25 mouse cellular contexts compared by ENCODE assay signal in genomic region chr10:61235677-61236267, GRCm38 (mm10). TPM values are rescaled to one million over a fixed set of nuclear protein-coding genes. Genes with fewer than 3 reads are reported as not detected.
DNase-seq lines count a peak whose midpoint lies in the region; ATAC-seq and TF ChIP-seq lines count a peak whose summit lies in the region.
"Had no signal": no experiment of that assay in that cellular context is flagged by ENCODE, and none has a peak within 500 bp of the region (broad histone marks: within the 10 kb centered on the region; RNA-seq: fewer than 3 reads in every experiment).

No protein-coding gene starts in this region.

- H3K27ac ChIP-seq in heart, embryonic 10.5 days: 0 out of 2 replicates have a peak overlapping the region, but pooled peaks have one; percentile 3
- peak overlapping the region; percentile 88 for H3K27ac ChIP-seq in ES-Bruce4 (ENCODE audit: insufficient read depth, low read length)
- H3K27ac ChIP-seq in intestine, embryonic 15.5 days: no peak overlapping the region
- no peak overlapping the region for H3K27ac ChIP-seq in stomach, embryonic 16.5 days (ENCODE audit: low read length)
- H3K27ac ChIP-seq in layer of hippocampus, adult 2 months: no peak overlapping the region
- H3K27ac ChIP-seq: forebrain, embryonic 15.5 days; gastrocnemius, adult 2 months; heart, adult 2 months; hindbrain, postnatal 0 days; liver, embryonic 15.5 days; midbrain, embryonic 10.5 days had no signal

- H3K36me3 ChIP-seq in heart, embryonic 10.5 days: 0 out of 2 replicates have a peak, but pooled peaks cover 3% of the 10 kb centered on the region
- H3K36me3 ChIP-seq in ES-Bruce4 (ENCODE audit: control insufficient read depth, insufficient read depth, low read length, poor library complexity, severe bottlenecking): no peaks in the 10 kb centered on the region
- H3K36me3 ChIP-seq in intestine, embryonic 15.5 days: no peaks in the 10 kb centered on the region
- no peaks in the 10 kb centered on the region for H3K36me3 ChIP-seq in stomach, embryonic 16.5 days (ENCODE audit: control insufficient read depth, insufficient read depth, low read length)
- H3K36me3 ChIP-seq: forebrain, embryonic 15.5 days; liver, embryonic 15.5 days; midbrain, embryonic 10.5 days had no signal

- peak; percentile 95 for TF ChIP-seq EP300 in ES-Bruce4 (IDR thresholded peaks at IDR 0.05; ENCODE audit: insufficient read depth, low read depth, low read length)

- no peak for DNase-seq in heart, embryonic 10.5 days (ENCODE audit: low spot score)
- DNase-seq in heart, postnatal 36 days: no peak
- DNase-seq in layer of hippocampus, adult 2 months (ENCODE audit: low spot score in 2 of 2): no peak
- no peak for DNase-seq in Muller cell, postnatal 12 days (ENCODE audit: inconsistent ontology term)
- DNase-seq: adrenal gland, postnatal 25 days; cerebellum, adult 11-12 months; cerebellum, postnatal 14 days; gastrocnemius, adult 2 months; gastrocnemius, postnatal 36 days; heart, adult 2 months; heart, postnatal 14 days; kidney, adult 11 months; kidney, postnatal 14 days; lung, embryonic 14.5 days; lung, postnatal 14 days; right cerebral cortex, postnatal 25 days; thymus, postnatal 4 days had no signal

- WGBS in heart, embryonic 10.5 days: 88% methylated on average over 6 of the region's 6 CpGs
- WGBS in intestine, embryonic 15.5 days: 89% methylated on average over 6 of the region's 6 CpGs
- 60% methylated on average over 6 of the region's 6 CpGs for WGBS in stomach, embryonic 16.5 days

- peak; percentile 61; the same call in 1 of the 2 replicates for ATAC-seq in intestine, embryonic 15.5 days
- peak; percentile 63; the same call in 1 of the 2 replicates for ATAC-seq in stomach, embryonic 16.5 days (ENCODE audit: insufficient read depth, low FRiP score)
- ATAC-seq: forebrain, embryonic 15.5 days; hindbrain, postnatal 0 days; midbrain, embryonic 16.5 days had no signal

- H3K4me2 ChIP-seq in intestine, embryonic 15.5 days (replicated peaks): no peak overlapping the region
- H3K4me2 ChIP-seq in stomach, embryonic 16.5 days (ENCODE audit: low read depth, low read length): no peak overlapping the region
- H3K4me2 ChIP-seq: forebrain, embryonic 15.5 days; liver, embryonic 15.5 days; lung, embryonic 14.5 days had no signal

- H3K9me3 ChIP-seq in heart, embryonic 10.5 days: peaks cover 4% of the 10 kb centered on the region; the same call in 1 of the 2 replicates
- no peaks in the 10 kb centered on the region for H3K9me3 ChIP-seq in ES-Bruce4 (replicated peaks; ENCODE audit: control insufficient read depth, insufficient read depth, low read length, poor library complexity, severe bottlenecking)
- H3K9me3 ChIP-seq in intestine, embryonic 15.5 days: no peaks in the 10 kb centered on the region
- 0 out of 2 replicates have a peak, but pooled peaks cover 5% of the 10 kb centered on the region for H3K9me3 ChIP-seq in stomach, embryonic 16.5 days (replicated peaks; ENCODE audit: control insufficient read depth, low read length)
- H3K9me3 ChIP-seq: forebrain, embryonic 15.5 days; liver, embryonic 15.5 days; midbrain, embryonic 10.5 days had no signal

- no peak overlapping the region for H3K9ac ChIP-seq in ES-Bruce4 (ENCODE audit: low read depth, poor library complexity, severe bottlenecking)
- no peak overlapping the region for H3K9ac ChIP-seq in intestine, embryonic 15.5 days
- H3K9ac ChIP-seq in stomach, embryonic 16.5 days (ENCODE audit: low read length): no peak overlapping the region
- H3K9ac ChIP-seq: forebrain, embryonic 15.5 days; liver, embryonic 15.5 days; lung, embryonic 14.5 days had no signal

- H3K4me3 ChIP-seq in heart, embryonic 10.5 days: no peak overlapping the region
- no peak overlapping the region for H3K4me3 ChIP-seq in ES-Bruce4 (ENCODE audit: low read depth, low read length)
- no peak overlapping the region for H3K4me3 ChIP-seq in intestine, embryonic 15.5 days (replicated peaks)
- H3K4me3 ChIP-seq in stomach, embryonic 16.5 days (replicated peaks; ENCODE audit: low read length): no peak overlapping the region
- no peak overlapping the region for H3K4me3 ChIP-seq in layer of hippocampus, adult 2 months
- H3K4me3 ChIP-seq: forebrain, embryonic 15.5 days; gastrocnemius, adult 2 months; heart, adult 2 months; liver, embryonic 15.5 days; midbrain, embryonic 10.5 days had no signal

- no peak for TF ChIP-seq CTCF in ES-Bruce4 (IDR thresholded peaks at IDR 0.05; ENCODE audit: low read depth, low read length)
- no peak for TF ChIP-seq CTCF in layer of hippocampus, adult 2 months (conservative IDR thresholded peaks at IDR 0.05)

- no peak for TF ChIP-seq POLR2A in ES-Bruce4 (IDR thresholded peaks at IDR 0.05; ENCODE audit: insufficient read depth, low read length)

- intact Hi-C loops in heart, postnatal 36 days (cut with DNase I): no loop called here

- peaks cover 14% of the 10 kb centered on the region for H3K4me1 ChIP-seq in heart, embryonic 10.5 days
- H3K4me1 ChIP-seq in ES-Bruce4 (ENCODE audit: control insufficient read depth, insufficient read depth, low read length): peaks cover 20% of the 10 kb centered on the region
- peaks cover 12% of the 10 kb centered on the region; the same call in 1 of the 2 replicates for H3K4me1 ChIP-seq in intestine, embryonic 15.5 days (replicated peaks)
- peaks cover 15% of the 10 kb centered on the region for H3K4me1 ChIP-seq in stomach, embryonic 16.5 days (ENCODE audit: control insufficient read depth, insufficient read depth, low read length)
- H3K4me1 ChIP-seq: forebrain, embryonic 15.5 days; liver, embryonic 15.5 days had no signal

- H3K27me3 ChIP-seq in heart, embryonic 10.5 days (ENCODE audit: insufficient read depth, poor library complexity, severe bottlenecking): 0 out of 2 replicates have a peak, but pooled peaks cover 5% of the 10 kb centered on the region
- no peaks in the 10 kb centered on the region for H3K27me3 ChIP-seq in ES-Bruce4 (ENCODE audit: control insufficient read depth, insufficient read depth, low read length, poor library complexity, severe bottlenecking)
- no peaks in the 10 kb centered on the region for H3K27me3 ChIP-seq in intestine, embryonic 15.5 days (replicated peaks)
- no peaks in the 10 kb centered on the region for H3K27me3 ChIP-seq in stomach, embryonic 16.5 days (ENCODE audit: control insufficient read depth, insufficient read depth, low read length)
- H3K27me3 ChIP-seq: forebrain, embryonic 15.5 days; liver, embryonic 15.5 days had no signal

RNA-seq across cellular contexts. Expression of gene Adamts14, which starts 37.5 kb away (rescaled TPM):
- polyA plus RNA-seq in heart, embryonic 10.5 days (2016; fragmentation: Nextera tagmentation; extraction: Ambion mirVana): 0.74 and 0.90 TPM in 2 replicates
- total RNA-seq in heart, postnatal 36 days (2021): 1 to 10 TPM in 1 of 2 experiments, under 1 TPM in 1; 0.83 to 1.9 TPM
- polyA plus RNA-seq in ES-Bruce4 (2011; ENCODE audit: insufficient read depth, insufficient read length, low read depth, missing spikeins): 3.7 and 4.2 TPM in 2 replicates
- 0.66 and 0.78 TPM in 2 replicates for polyA plus RNA-seq in intestine, embryonic 15.5 days (2015; fragmentation: Nextera tagmentation; extraction: Ambion mirVana)
- polyA plus RNA-seq in stomach, embryonic 16.5 days (2015; fragmentation: Nextera tagmentation; extraction: Ambion mirVana): 1.6 and 1.8 TPM in 2 replicates
- total RNA-seq in layer of hippocampus, adult 2 months (2021): 1 to 10 TPM in 1 of 2 experiments, under 1 TPM in 1; 0.92 to 1.5 TPM

Comparison
In these comparisons a context has a peak if more than half of its experiments do, and no peak if none do; other contexts are left out.
1. H3K27ac ChIP-seq: peak in heart, embryonic 10.5 days (single experiment) and ES-Bruce4 (single experiment); none in intestine, embryonic 15.5 days (single experiment), stomach, embryonic 16.5 days (single experiment) and layer of hippocampus, adult 2 months (single experiment).